Mouse (Mus musculus): Measurements from ENCODE around the gene Dapk3. TPM values are rescaled to one million over a fixed set of nuclear protein-coding genes. Genes with fewer than 3 reads are reported as not detected.

Dapk3 gene
- polyA plus RNA-seq (2014; fragmentation: Nextera tagmentation; extraction: Ambion mirVana), result 56.4 and 58.6 TPM in 2 replicates

- DNase-seq (ENCODE audit: low spot score) (peak; percentile 97), ATAC-seq (ENCODE audit: insufficient read depth, low FRiP score, low TSS enrichment) (peak; percentile 95)
- Histone ChIP-seq H3K36me3 (ENCODE audit: control insufficient read depth, insufficient read depth, low read length) (peaks cover 41% of the 10 kb centered on the region), H3K4me3 (ENCODE audit: low read depth, low read length) (peak within 1 kb of the TSS; percentile 60), H3K9me3 (ENCODE audit: control insufficient read depth, low read length) (no peaks in the 10 kb centered on the region), H3K4me2 (ENCODE audit: low read depth) (peak within 1 kb of the TSS; percentile 63), H3K27me3 (ENCODE audit: control insufficient read depth, insufficient read depth, low read length) (no peaks in the 10 kb centered on the region), H3K9ac (ENCODE audit: low read length) (peak within 1 kb of the TSS; percentile 68), H3K4me1 (ENCODE audit: control insufficient read depth, insufficient read depth, low read length) (peaks cover 8% of the 10 kb centered on the region), H3K27ac (ENCODE audit: low read depth, low read length) (0 out of 2 replicates have a peak within 1 kb of the TSS, but pooled peaks have one; percentile 46)
- 4% methylated on average over 53 of the region's 53 CpGs for WGBS
Measured at GRCm38 (mm10) chr10:81182336-81183333, at the start of gene Dapk3. Gene Dapk3 (plus strand): TSS chr10:81183005.

GRCm38 (mm10) chr10:81134181-81134587 is 48.6 kb upstream of the Dapk3 start:
- H3K9me3 ChIP-seq (ENCODE audit: control insufficient read depth, low read length), result no peaks in the 10 kb centered on the region
- no peak overlapping the region for H3K4me2 ChIP-seq (ENCODE audit: low read depth)
- ATAC-seq (ENCODE audit: insufficient read depth, low FRiP score, low TSS enrichment) (no peak), DNase-seq (ENCODE audit: low spot score) (no peak)
- H3K4me3 ChIP-seq (ENCODE audit: low read depth, low read length), result no peak overlapping the region
- H3K27me3 ChIP-seq (ENCODE audit: control insufficient read depth, insufficient read depth, low read length), result peaks cover 40% of the 10 kb centered on the region
- H3K36me3 ChIP-seq (ENCODE audit: control insufficient read depth, insufficient read depth, low read length), result no peaks in the 10 kb centered on the region
- H3K9ac ChIP-seq (ENCODE audit: low read length), result no peak overlapping the region
- 2% methylated on average over 16 of the region's 16 CpGs for WGBS
- peaks cover 21% of the 10 kb centered on the region for H3K4me1 ChIP-seq (ENCODE audit: control insufficient read depth, insufficient read depth, low read length)
- H3K27ac ChIP-seq (ENCODE audit: low read depth, low read length), result no peak overlapping the region

GRCm38 (mm10) chr10:81134966-81135681 is 47.7 kb upstream of the Dapk3 start, which contains the start of gene Zbtb7a:
Gene Zbtb7a (plus strand): TSS chr10:81135220.
- Histone ChIP-seq H3K27ac (ENCODE audit: low read depth, low read length) (peak within 1 kb of the TSS; percentile 93), H3K9me3 (ENCODE audit: control insufficient read depth, low read length) (no peaks in the 10 kb centered on the region), H3K27me3 (ENCODE audit: control insufficient read depth, insufficient read depth, low read length) (peaks cover 35% of the 10 kb centered on the region), H3K9ac (ENCODE audit: low read length) (peak within 1 kb of the TSS; percentile 89), H3K36me3 (ENCODE audit: control insufficient read depth, insufficient read depth, low read length) (no peaks in the 10 kb centered on the region), H3K4me1 (ENCODE audit: control insufficient read depth, insufficient read depth, low read length) (peaks cover 28% of the 10 kb centered on the region), H3K4me3 (ENCODE audit: low read depth, low read length) (peak within 1 kb of the TSS; percentile 88), H3K4me2 (ENCODE audit: low read depth) (peak within 1 kb of the TSS; percentile 100)
- DNase-seq (ENCODE audit: low spot score), result peak; percentile 35
- WGBS, result 1% methylated on average over 41 of the region's 41 CpGs
- ATAC-seq (ENCODE audit: insufficient read depth, low FRiP score, low TSS enrichment), result no peak

GRCm38 (mm10) chr10:81135831-81136705 is 46.7 kb upstream of the Dapk3 start:
- DNase-seq (ENCODE audit: low spot score), result peak; percentile 75
- Histone ChIP-seq H3K27ac (ENCODE audit: low read depth, low read length) (peak overlapping the region; percentile 93), H3K9ac (ENCODE audit: low read length) (peak overlapping the region; percentile 89), H3K4me3 (ENCODE audit: low read depth, low read length) (peak overlapping the region; percentile 88), H3K4me2 (ENCODE audit: low read depth) (peak overlapping the region; percentile 100), H3K4me1 (ENCODE audit: control insufficient read depth, insufficient read depth, low read length) (peaks cover 37% of the 10 kb centered on the region), H3K36me3 (ENCODE audit: control insufficient read depth, insufficient read depth, low read length) (no peaks in the 10 kb centered on the region), H3K27me3 (ENCODE audit: control insufficient read depth, insufficient read depth, low read length) (peaks cover 30% of the 10 kb centered on the region), H3K9me3 (ENCODE audit: control insufficient read depth, low read length) (no peaks in the 10 kb centered on the region)
- ATAC-seq (ENCODE audit: insufficient read depth, low FRiP score, low TSS enrichment), result no peak; the same call in 1 of the 2 replicates
- WGBS, result under 1% methylated on average over 51 of the region's 86 CpGs

GRCm38 (mm10) chr10:81136706-81137231 is 46.0 kb upstream of the Dapk3 start:
- no peaks in the 10 kb centered on the region for H3K9me3 ChIP-seq (ENCODE audit: control insufficient read depth, low read length)
- peak overlapping the region; percentile 88 for H3K4me3 ChIP-seq (ENCODE audit: low read depth, low read length)
- H3K36me3 ChIP-seq (ENCODE audit: control insufficient read depth, insufficient read depth, low read length), result no peaks in the 10 kb centered on the region
- peak overlapping the region; percentile 100 for H3K4me2 ChIP-seq (ENCODE audit: low read depth)
- ATAC-seq (ENCODE audit: insufficient read depth, low FRiP score, low TSS enrichment), result peak; percentile 25
- H3K9ac ChIP-seq (ENCODE audit: low read length), result peak overlapping the region; percentile 89
- H3K4me1 ChIP-seq (ENCODE audit: control insufficient read depth, insufficient read depth, low read length), result peaks cover 37% of the 10 kb centered on the region
- DNase-seq (ENCODE audit: low spot score), result peak; percentile 85
- H3K27me3 ChIP-seq (ENCODE audit: control insufficient read depth, insufficient read depth, low read length), result peaks cover 30% of the 10 kb centered on the region
- under 1% methylated on average over 49 of the region's 50 CpGs for WGBS
- H3K27ac ChIP-seq (ENCODE audit: low read depth, low read length), result peak overlapping the region; percentile 93

- Histone ChIP-seq H3K27me3 (ENCODE audit: control insufficient read depth, insufficient read depth, low read length) (peaks cover 30% of the 10 kb centered on the region), H3K9me3 (ENCODE audit: control insufficient read depth, low read length) (no peaks in the 10 kb centered on the region), H3K9ac (ENCODE audit: low read length) (peak overlapping the region; percentile 86), H3K36me3 (ENCODE audit: control insufficient read depth, insufficient read depth, low read length) (no peaks in the 10 kb centered on the region), H3K4me1 (ENCODE audit: control insufficient read depth, insufficient read depth, low read length) (peaks cover 38% of the 10 kb centered on the region), H3K27ac (ENCODE audit: low read depth, low read length) (peak overlapping the region; percentile 82), H3K4me3 (ENCODE audit: low read depth, low read length) (peak overlapping the region; percentile 88), H3K4me2 (ENCODE audit: low read depth) (peak overlapping the region; percentile 97)
- peak; percentile 87 for ATAC-seq (ENCODE audit: insufficient read depth, low FRiP score, low TSS enrichment)
- DNase-seq (ENCODE audit: low spot score), result peak; percentile 96
- WGBS, result under 1% methylated on average over 80 of the region's 89 CpGs
Measured at GRCm38 (mm10) chr10:81137252-81138130, 45.3 kb upstream of the Dapk3 start.

GRCm38 (mm10) chr10:81138131-81138782 is 44.5 kb upstream of the Dapk3 start:
- Histone ChIP-seq H3K4me1 (ENCODE audit: control insufficient read depth, insufficient read depth, low read length) (peaks cover 40% of the 10 kb centered on the region), H3K36me3 (ENCODE audit: control insufficient read depth, insufficient read depth, low read length) (no peaks in the 10 kb centered on the region), H3K27ac (ENCODE audit: low read depth, low read length) (peak overlapping the region; percentile 82), H3K9me3 (ENCODE audit: control insufficient read depth, low read length) (no peaks in the 10 kb centered on the region), H3K4me2 (ENCODE audit: low read depth) (peak overlapping the region; percentile 97), H3K9ac (ENCODE audit: low read length) (peak overlapping the region; percentile 86), H3K4me3 (ENCODE audit: low read depth, low read length) (peak overlapping the region; percentile 88), H3K27me3 (ENCODE audit: control insufficient read depth, insufficient read depth, low read length) (peaks cover 28% of the 10 kb centered on the region)
- under 1% methylated on average over 23 of the region's 24 CpGs for WGBS
- DNase-seq (ENCODE audit: low spot score) (peak; percentile 48), ATAC-seq (ENCODE audit: insufficient read depth, low FRiP score, low TSS enrichment) (no peak)

Measured in neural tube, embryonic 11.5 days (tissue).